In genomic region chr2:122944841-122945240, GRCm38 (mm10) we compare ENCODE assay signal across 21 mouse cellular contexts.
DNase-seq lines count a peak whose midpoint lies in the region; ATAC-seq and TF ChIP-seq lines count a peak whose summit lies in the region.
"Had no signal": no experiment of that assay in that cellular context is flagged by ENCODE, and none has a peak within 500 bp of the region (broad histone marks: within the 10 kb centered on the region; RNA-seq: fewer than 3 reads in every experiment).

No protein-coding gene starts in this region.

- DNase-seq in lung, postnatal 36 days: peak; percentile 2
- no peak for DNase-seq in lung, postnatal 25 days (ENCODE audit: low spot score)
- DNase-seq in brain, embryonic 14.5 days (ENCODE audit: low read depth): peak; percentile 65
- peak; percentile 7 for DNase-seq in skeletal muscle tissue, adult 2 months (ENCODE audit: low read depth, low spot score)
- DNase-seq: adrenal gland, adult 2 months; B cell, adult 2 months; cerebellum, postnatal 10 days; gastrocnemius, postnatal 25 days; kidney, postnatal 36 days; lung, adult 2 months; thymus, adult 18-20 months; thymus, postnatal 4 days had no signal

- H3K4me2 ChIP-seq in forebrain, embryonic 15.5 days (replicated peaks): no peak overlapping the region
- H3K4me2 ChIP-seq in forebrain, embryonic 13.5 days: no peak overlapping the region
- H3K4me2 ChIP-seq: embryonic facial prominence, embryonic 13.5 days; liver, embryonic 11.5 days; neural tube, embryonic 13.5 days; stomach, embryonic 15.5 days had no signal

- peak; percentile 32; the same call in 1 of the 2 replicates for ATAC-seq in forebrain, embryonic 15.5 days (replicated peaks)
- ATAC-seq in forebrain, embryonic 13.5 days: no peak
- no peak for ATAC-seq in monocyte, adult 5-6 weeks (replicated peaks; ENCODE audit: insufficient number of reproducible peaks, low FRiP score, low TSS enrichment, poor library complexity, severe bottlenecking)

- no peaks in the 10 kb centered on the region for H3K4me1 ChIP-seq in forebrain, embryonic 15.5 days
- H3K4me1 ChIP-seq in forebrain, embryonic 13.5 days: no peaks in the 10 kb centered on the region
- H3K4me1 ChIP-seq: embryonic facial prominence, embryonic 13.5 days; hindbrain, embryonic 10.5 days; limb, embryonic 10.5 days; stomach, embryonic 15.5 days had no signal

- no peak for TF ChIP-seq POLR2A in brain, embryonic 14.5 days (IDR thresholded peaks at IDR 0.05; ENCODE audit: borderline replicate concordance, extremely low read depth, insufficient read depth, insufficient read length, poor library complexity, severe bottlenecking)

- no peaks in the 10 kb centered on the region for H3K27me3 ChIP-seq in forebrain, embryonic 15.5 days
- H3K27me3 ChIP-seq in forebrain, embryonic 13.5 days: no peaks in the 10 kb centered on the region
- H3K27me3 ChIP-seq: embryonic facial prominence, embryonic 13.5 days; neural tube, embryonic 13.5 days; stomach, embryonic 15.5 days had no signal

- no peaks in the 10 kb centered on the region for H3K9me3 ChIP-seq in forebrain, embryonic 15.5 days
- H3K9me3 ChIP-seq in forebrain, embryonic 13.5 days (replicated peaks): no peaks in the 10 kb centered on the region
- H3K9me3 ChIP-seq: embryonic facial prominence, embryonic 13.5 days; hindbrain, embryonic 10.5 days; limb, embryonic 10.5 days; neural tube, embryonic 13.5 days; stomach, embryonic 15.5 days had no signal

- H3K36me3 ChIP-seq in forebrain, embryonic 15.5 days: no peaks in the 10 kb centered on the region
- no peaks in the 10 kb centered on the region for H3K36me3 ChIP-seq in forebrain, embryonic 13.5 days (ENCODE audit: poor library complexity, severe bottlenecking)
- H3K36me3 ChIP-seq: embryonic facial prominence, embryonic 13.5 days; hindbrain, embryonic 10.5 days; limb, embryonic 10.5 days; neural tube, embryonic 13.5 days; stomach, embryonic 15.5 days had no signal

- 57% methylated on average over 2 of the region's 2 CpGs for WGBS in forebrain, embryonic 15.5 days
- 44% methylated on average over 2 of the region's 2 CpGs for WGBS in forebrain, embryonic 13.5 days

- no peak overlapping the region for H3K27ac ChIP-seq in forebrain, embryonic 15.5 days (replicated peaks)
- no peak overlapping the region for H3K27ac ChIP-seq in forebrain, embryonic 13.5 days
- H3K27ac ChIP-seq: embryonic facial prominence, embryonic 13.5 days; hindbrain, embryonic 10.5 days; limb, embryonic 10.5 days; neural tube, embryonic 13.5 days; stomach, embryonic 15.5 days had no signal

- TF ChIP-seq CTCF in brain, embryonic 14.5 days (IDR thresholded peaks at IDR 0.05; ENCODE audit: borderline replicate concordance, extremely low read depth, insufficient read depth, insufficient read length): no peak

- H3K9ac ChIP-seq in forebrain, embryonic 15.5 days (replicated peaks): no peak overlapping the region
- no peak overlapping the region for H3K9ac ChIP-seq in forebrain, embryonic 13.5 days
- H3K9ac ChIP-seq: embryonic facial prominence, embryonic 13.5 days; neural tube, embryonic 13.5 days; stomach, embryonic 15.5 days had no signal

- H3K4me3 ChIP-seq in forebrain, embryonic 15.5 days: no peak overlapping the region
- H3K4me3 ChIP-seq in forebrain, embryonic 13.5 days: no peak overlapping the region
- H3K4me3 ChIP-seq: embryonic facial prominence, embryonic 13.5 days; hindbrain, embryonic 10.5 days; limb, embryonic 10.5 days; neural tube, embryonic 13.5 days; stomach, embryonic 15.5 days had no signal
